Mouse (Mus musculus) embryonic fibroblast, embryonic 13.5 days (primary cell): ENCODE data around the gene Epn2. TPM values are rescaled to one million over a fixed set of nuclear protein-coding genes. Genes with fewer than 3 reads are reported as not detected.

Experiments
- H3K27ac ChIP-seq: 2 replicates; pipeline ENCODE4 v1.5.1; 2012; ENCODE audit warnings: low read length, control low read depth, inconsistent platforms; ENCODE audit not compliant: insufficient read depth
- H3K4me1 ChIP-seq: 2 replicates; pipeline ENCODE4 v1.6.1; 2011; ENCODE audit warnings: low read length; ENCODE audit not compliant: control insufficient read depth, insufficient read depth
- H3K4me3 ChIP-seq: 2 replicates; pipeline ENCODE4 v1.5.1; 2011; ENCODE audit warnings: mild to moderate bottlenecking, control low read depth, low read length; ENCODE audit not compliant: insufficient read depth
- CTCF ChIP-seq: IDR thresholded peaks from 2 replicates; pipeline ENCODE4 v1.5.1; 2011; ENCODE audit warnings: mild to moderate bottlenecking, control low read depth, low read length, moderate library complexity, borderline replicate concordance; ENCODE audit not compliant: insufficient read depth
- POLR2A ChIP-seq: IDR thresholded peaks from 2 replicates; pipeline ENCODE4 v1.6.1; 2011; ENCODE audit warnings: low read depth, mild to moderate bottlenecking, control low read depth, low read length, moderate library complexity
- polyA plus RNA-seq: library from polyadenylated mRNA; stranded (reverse); fragments of >200 nt; gene quantifications from 2 replicates; pipeline ENCODE4 v1.2.4, GENCODE M21; 2011; ENCODE audit warnings: low read depth; ENCODE audit not compliant: missing spikeins, insufficient read length

Epn2 gene
- polyA plus RNA-seq, 1 experiment = 34.8 TPM

DNA sequence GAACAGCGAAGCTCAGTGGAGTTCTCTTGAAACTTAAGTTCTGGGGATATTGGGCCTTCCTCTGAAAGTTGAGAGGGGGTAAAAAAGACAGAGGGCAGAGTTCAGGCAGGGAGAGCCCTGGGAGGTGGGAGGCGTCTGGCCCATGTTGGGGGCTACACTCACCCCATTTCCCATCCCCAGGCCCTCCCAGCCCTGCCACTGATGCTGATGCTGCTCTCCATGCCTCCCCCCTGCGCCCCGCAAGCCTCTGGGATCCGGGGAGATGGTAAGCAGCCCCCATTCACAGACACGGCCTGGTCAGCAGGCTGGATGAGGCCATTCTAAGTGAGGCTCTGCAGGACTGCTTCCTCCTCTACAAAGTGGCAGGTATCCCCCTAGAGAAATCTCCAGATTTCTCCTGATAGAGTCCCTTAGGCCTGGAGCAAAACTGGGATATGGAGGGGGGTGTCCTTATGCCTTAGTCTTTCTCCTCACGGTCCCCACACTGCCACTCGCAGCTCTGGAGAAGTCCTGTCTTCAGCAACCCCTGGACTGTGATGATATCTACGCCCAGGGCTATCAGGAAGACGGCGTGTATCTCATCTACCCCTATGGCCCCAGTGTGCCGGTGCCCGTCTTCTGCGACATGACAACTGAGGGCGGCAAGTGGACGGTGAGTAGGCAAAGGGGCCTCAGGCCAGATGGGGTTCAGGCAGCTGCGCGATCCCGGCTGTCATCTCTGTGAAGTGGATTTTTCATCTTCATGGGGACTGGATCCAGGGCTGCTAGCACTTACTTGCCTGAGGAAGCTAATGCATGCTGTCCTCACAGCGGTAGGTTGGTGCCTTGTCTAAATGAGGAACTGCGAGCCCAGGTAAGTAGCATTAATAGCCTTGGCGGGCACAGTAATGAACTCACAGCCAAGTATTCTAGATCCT lies 93.7 kb downstream of the Epn2 start:
- Histone ChIP-seq H3K4me1 (peaks cover 2% of the 10 kb centered on the region; the same call in 1 of the 2 replicates), H3K4me3 (peak overlapping the region; percentile 38), H3K27ac (peak overlapping the region; percentile 82)
- TF ChIP-seq CTCF = no peak
- no peak for TF ChIP-seq POLR2A

DNA sequence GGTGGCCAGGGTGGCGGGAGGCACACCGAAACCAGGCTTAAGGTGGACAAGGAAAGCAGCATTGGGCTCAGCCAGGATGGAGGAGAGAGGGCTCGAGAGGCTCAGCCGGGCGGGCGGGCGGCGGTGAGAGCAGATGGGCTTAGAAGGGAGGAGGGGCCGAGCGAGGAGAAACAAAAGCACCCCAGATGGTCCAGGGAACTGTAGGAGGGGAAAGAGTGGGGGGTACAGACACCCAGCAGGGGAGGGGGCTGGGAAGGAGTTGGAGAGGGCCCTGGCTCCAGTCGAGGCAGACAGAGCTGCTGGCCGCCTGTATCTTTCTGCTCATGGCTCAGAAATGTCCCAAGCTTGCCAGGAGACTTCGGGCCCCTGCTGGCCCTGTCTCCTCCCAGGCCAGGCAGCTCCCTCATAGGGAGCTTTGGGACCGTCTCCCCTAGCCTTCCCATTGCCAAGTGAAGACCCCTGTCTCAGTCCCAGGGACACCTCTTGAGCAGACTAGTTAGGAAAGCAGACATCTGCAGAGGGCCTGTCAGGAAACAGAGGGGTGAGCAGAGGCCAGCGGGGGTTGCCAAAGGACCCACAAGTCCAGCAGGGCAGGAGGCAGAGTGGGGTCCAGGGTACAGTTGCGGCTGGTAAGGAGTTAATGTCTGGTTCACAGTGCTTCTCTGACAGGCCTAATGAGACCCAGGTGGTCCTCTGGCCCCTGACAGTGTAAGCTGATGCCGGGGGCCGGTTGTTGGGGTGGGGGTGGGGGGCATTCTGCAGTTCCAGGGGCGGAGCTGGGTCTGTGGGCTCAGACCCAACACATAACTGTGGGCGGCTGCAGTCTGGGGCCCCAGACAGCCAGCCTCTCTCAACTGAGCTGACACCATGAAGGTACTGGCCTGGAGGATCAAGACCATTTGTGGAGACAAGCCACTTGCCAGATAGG lies 94.6 kb downstream of the Epn2 start, which contains the start of gene Mfap4:
Gene Mfap4 (plus strand): TSS at position 819 of the 928 bp plus-strand sequence.
- H3K27ac ChIP-seq = peak within 1 kb of the TSS; percentile 91
- H3K4me1 ChIP-seq = peaks cover 2% of the 10 kb centered on the region; the same call in 1 of the 2 replicates
- TF ChIP-seq POLR2A (peak; percentile 90), CTCF (no peak)
- peak within 1 kb of the TSS; percentile 38 for H3K4me3 ChIP-seq

DNA sequence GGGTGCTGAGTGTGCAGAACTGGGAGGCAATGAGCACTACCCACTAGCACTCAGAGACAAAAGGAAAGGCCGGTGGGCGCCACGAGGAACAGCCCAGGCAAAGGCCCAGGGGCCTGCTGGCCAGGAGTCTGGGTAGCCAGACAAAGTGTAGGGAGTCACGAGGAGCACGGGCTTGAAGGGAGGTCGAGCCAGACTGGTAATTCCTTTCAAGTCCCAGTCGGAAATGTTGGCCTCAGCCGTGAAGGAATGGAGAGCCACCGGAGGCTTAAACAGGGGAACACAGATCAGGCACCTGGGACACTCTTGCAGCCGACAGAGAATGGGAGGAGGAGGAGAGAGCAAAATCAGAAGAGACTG lies 95.3 kb downstream of the Epn2 start:
- no peak for TF ChIP-seq CTCF
- no peak for TF ChIP-seq POLR2A
- no peak overlapping the region for H3K4me3 ChIP-seq

DNA sequence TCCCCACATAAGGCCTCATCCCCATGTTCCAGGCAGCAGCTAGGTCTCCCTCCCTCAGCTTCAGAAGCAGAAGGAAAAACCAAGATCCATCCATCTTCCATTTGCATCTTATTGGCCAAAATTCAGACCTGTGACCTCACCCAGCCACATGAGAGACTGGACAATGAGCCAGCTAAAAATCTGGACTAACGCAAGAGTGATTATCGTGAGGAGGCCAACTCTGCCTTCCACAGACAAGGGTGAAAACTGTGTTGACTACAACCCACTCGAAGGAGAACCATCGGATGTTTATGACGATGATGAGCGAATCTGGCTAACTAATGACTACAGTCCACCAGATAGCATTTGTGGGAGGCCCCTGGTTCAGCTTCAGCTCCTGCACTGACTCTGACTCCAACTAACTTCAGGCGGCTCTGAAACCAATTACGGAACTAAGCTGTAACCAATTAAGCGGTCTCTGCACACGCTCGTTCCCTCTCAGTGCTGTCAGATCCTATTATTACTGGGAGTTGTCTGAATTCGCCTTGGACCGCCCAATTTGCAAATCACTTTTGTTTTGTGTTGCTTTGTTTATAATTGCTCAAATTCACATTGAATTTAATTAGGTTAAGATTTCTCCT lies 96.2 kb downstream of the Epn2 start:
- TF ChIP-seq CTCF (no peak), POLR2A (no peak)
- Histone ChIP-seq H3K4me1 (peaks cover 2% of the 10 kb centered on the region; the same call in 1 of the 2 replicates), H3K4me3 (no peak overlapping the region), H3K27ac (peak overlapping the region; percentile 91; the same call in 1 of the 2 replicates)

More for the DNA sequence above, 95.3 kb downstream of the Epn2 start:
- Histone ChIP-seq H3K4me1 (peaks cover 2% of the 10 kb centered on the region; the same call in 1 of the 2 replicates), H3K27ac (peak overlapping the region; percentile 91)

DNA sequence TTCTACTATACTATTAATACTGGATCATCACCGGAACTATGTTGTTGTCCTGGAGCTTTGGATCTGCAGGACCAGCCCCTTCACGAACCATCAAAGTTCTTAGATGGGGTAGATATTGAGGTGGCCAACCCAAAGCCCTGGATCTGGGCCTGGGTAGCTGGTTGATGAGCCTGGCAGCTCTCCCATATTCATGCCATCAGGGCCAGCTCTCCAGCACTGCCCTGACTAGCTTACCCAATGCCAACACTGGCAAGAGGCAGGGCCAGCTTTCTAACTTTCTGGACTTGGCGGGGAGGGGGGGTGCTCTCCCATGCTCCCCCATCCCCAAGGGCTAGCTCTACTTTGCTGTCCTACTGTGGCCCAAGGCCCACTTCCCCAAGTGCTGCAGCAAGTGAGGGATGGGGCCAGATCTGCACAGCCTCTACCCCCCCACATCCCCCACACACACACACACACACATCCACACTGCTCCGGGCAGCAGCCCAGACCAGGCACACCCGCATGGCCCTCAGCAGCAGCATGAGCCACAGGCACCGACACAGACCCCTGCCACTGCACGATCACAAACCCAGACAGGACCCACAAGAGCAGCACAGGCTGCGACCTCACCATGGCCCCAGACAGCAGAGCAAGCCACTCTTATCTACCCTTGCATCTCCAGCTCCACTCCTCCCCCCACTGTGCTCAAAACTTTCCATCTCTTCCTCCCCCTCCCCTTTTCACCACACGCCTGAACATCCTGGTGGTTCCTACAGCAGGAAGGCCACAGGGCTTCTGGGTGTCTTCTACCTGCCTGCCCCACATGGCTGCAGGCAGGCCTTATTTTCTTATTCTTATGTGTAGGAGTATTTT lies 98.0 kb downstream of the Epn2 start:
- Histone ChIP-seq H3K4me1 (peaks cover 2% of the 10 kb centered on the region), H3K27ac (no peak overlapping the region), H3K4me3 (no peak overlapping the region)
- TF ChIP-seq CTCF (no peak), POLR2A (no peak)

DNA sequence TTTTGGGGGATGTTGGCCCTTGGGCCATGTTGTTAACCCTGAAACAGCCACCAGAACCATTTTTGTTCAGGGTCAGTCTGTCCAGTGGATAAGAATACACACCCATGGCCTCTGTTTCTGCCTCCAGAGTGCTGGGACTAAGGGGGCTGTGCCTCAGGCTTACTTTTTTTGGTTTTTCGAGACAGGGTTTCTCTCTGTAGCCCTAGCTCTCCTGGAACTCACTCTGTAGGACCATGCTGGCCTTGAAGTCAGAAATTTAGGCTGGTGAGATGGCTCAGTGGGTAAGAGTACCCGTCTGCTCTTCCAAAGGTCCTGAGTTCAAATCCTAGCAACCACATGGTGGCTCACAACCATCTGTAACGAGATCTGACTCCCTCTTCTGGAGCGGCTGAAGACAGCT lies 100.7 kb downstream of the Epn2 start:
- Histone ChIP-seq H3K4me1 (no peaks in the 10 kb centered on the region; the same call in 1 of the 2 replicates), H3K4me3 (no peak overlapping the region), H3K27ac (no peak overlapping the region)
- TF ChIP-seq CTCF (no peak), POLR2A (no peak)

DNA sequence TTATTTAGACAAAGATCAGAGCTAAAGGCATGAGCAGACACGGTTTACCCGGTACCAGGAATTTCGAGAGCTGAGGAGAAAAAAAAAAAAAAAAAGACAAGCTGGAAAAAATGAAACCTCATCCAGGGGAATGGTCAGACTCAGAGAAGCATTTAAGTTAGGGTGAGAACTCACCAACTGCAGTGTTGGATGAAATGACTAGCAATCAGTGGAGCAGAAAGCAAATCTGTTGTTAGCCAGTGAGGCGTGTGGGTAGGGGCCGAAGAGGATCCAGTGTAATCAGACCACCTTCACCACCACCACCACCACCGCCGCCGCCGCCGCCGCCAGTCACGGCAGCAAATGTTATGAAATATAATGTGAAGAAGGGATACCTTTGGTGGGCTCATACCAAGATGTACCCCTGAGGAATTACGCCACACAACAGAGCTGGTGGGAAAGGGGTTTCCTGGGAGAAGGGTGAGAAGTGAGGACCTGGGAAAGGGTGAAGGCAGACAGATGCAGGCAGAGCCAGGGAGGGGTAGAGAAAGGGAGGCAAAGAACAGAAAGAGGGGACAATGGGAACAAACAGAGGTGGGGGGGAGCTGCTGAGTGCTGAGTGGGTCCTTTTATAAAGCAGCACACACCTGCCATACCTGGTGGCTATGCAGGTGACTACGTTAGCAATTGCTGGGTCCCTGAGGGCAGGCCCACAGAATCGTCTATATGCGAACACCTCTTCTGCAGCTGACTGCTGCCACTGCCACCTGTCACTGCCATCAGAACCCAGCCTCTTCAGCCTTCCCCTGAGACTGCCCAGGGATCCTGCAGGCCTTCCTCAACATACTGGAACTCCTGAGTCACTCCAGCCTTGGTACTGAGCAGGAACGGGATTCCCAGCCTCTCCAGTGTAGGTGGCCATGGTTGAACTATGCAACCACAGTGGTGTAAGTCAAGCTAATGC lies 101.7 kb downstream of the Epn2 start:
- H3K4me3 ChIP-seq = no peak overlapping the region
- no peaks in the 10 kb centered on the region; the same call in 1 of the 2 replicates for H3K4me1 ChIP-seq
- no peak for TF ChIP-seq CTCF
- no peak for TF ChIP-seq POLR2A
- no peak overlapping the region for H3K27ac ChIP-seq
